Mouse (Mus musculus) embryonic facial prominence, embryonic 10.5 days (tissue): ENCODE results near the gene Enox1. TPM values are rescaled to one million over a fixed set of nuclear protein-coding genes. Genes with fewer than 3 reads are reported as not detected.
A peak's percentile ranks its signal among the peaks of the same experiment; 100 is the strongest.

ENCODE experiments used
- DNase-seq: peaks from one replicate; pipeline ENCODE4 v3.0.0-alpha.2; 2017; ENCODE audit warnings: low spot score
- H3K27ac ChIP-seq: fragments of 300-500 bp; sonication (generic); replicated peaks from 2 replicates; pipeline ENCODE4 v1.5.1; 2016; ENCODE audit warnings: mild to moderate bottlenecking
- H3K27me3 ChIP-seq: fragments of 300-500 bp; sonication (generic); replicated peaks from 2 replicates; pipeline ENCODE4 v1.6.1; 2016; ENCODE audit warnings: low read depth, mild to moderate bottlenecking; ENCODE audit not compliant: poor library complexity, severe bottlenecking
- H3K36me3 ChIP-seq: fragments of 300-500 bp; sonication (generic); replicated peaks from 2 replicates; pipeline ENCODE4 v1.6.1; 2016; ENCODE audit warnings: mild to moderate bottlenecking, moderate library complexity
- H3K4me1 ChIP-seq: fragments of 300-500 bp; sonication (generic); 2 replicates; pipeline ENCODE4 v1.6.1; 2016
- H3K4me3 ChIP-seq: fragments of 300-500 bp; sonication (generic); 2 replicates; pipeline ENCODE4 v1.5.1; 2016; ENCODE audit warnings: mild to moderate bottlenecking, moderate library complexity
- H3K9me3 ChIP-seq: fragments of 300-500 bp; sonication (generic); 2 replicates; pipeline ENCODE4 v1.6.1; 2016; ENCODE audit warnings: mild to moderate bottlenecking
- WGBS: fragments of 180-500 bp; shearing (Covaris S2); methylation state at CpG from one replicate; pipeline ENCODE4 v1.1.7; 2016; 5-methylcytosine and 5-hydroxymethylcytosine counted together
- polyA plus RNA-seq: library from polyadenylated mRNA; unstranded; fragments of >200 nt; fragmentation: Nextera tagmentation; extraction: Ambion mirVana; gene quantifications from 2 replicates; pipeline ENCODE4 v1.2.1, GENCODE M21; 2016

Gene Enox1
- polyA plus RNA-seq, 1 experiment from 2014 or later = 9.1 TPM

- Histone ChIP-seq H3K4me1 (no peaks in the 10 kb centered on the region), H3K4me3 (no peak overlapping the region), H3K36me3 (no peaks in the 10 kb centered on the region), H3K9me3 (no peaks in the 10 kb centered on the region), H3K27ac (no peak overlapping the region), H3K27me3 (no peaks in the 10 kb centered on the region)
- DNase-seq = no peak
- WGBS = 94% methylated on average over 5 of the region's 5 CpGs
Measured at GRCm38 (mm10) chr14:77548963-77549362, 392.4 kb downstream of the Enox1 start.

- WGBS = 88% methylated on average over 7 of the region's 7 CpGs
- H3K9me3 ChIP-seq = no peaks in the 10 kb centered on the region
- no peak overlapping the region for H3K27ac ChIP-seq
- H3K4me3 ChIP-seq = no peak overlapping the region
- H3K36me3 ChIP-seq = no peaks in the 10 kb centered on the region
- H3K4me1 ChIP-seq = peaks cover 3% of the 10 kb centered on the region; the same call in 1 of the 2 replicates
- DNase-seq = no peak
- H3K27me3 ChIP-seq = no peaks in the 10 kb centered on the region
Measured at GRCm38 (mm10) chr14:77557446-77558070, 401.0 kb downstream of the Enox1 start.

- no peaks in the 10 kb centered on the region for H3K36me3 ChIP-seq
- 96% methylated on average over 3 of the region's 3 CpGs for WGBS
- no peaks in the 10 kb centered on the region for H3K9me3 ChIP-seq
- no peak overlapping the region for H3K4me3 ChIP-seq
- no peaks in the 10 kb centered on the region for H3K27me3 ChIP-seq
- H3K4me1 ChIP-seq = peaks cover 3% of the 10 kb centered on the region; the same call in 1 of the 2 replicates
- DNase-seq = no peak
- H3K27ac ChIP-seq = no peak overlapping the region
Measured at GRCm38 (mm10) chr14:77558910-77559309, 402.3 kb downstream of the Enox1 start.

GRCm38 (mm10) chr14:77559792-77560191 is 403.2 kb downstream of the Enox1 start:
- peaks cover 3% of the 10 kb centered on the region; the same call in 1 of the 2 replicates for H3K4me1 ChIP-seq
- H3K4me3 ChIP-seq = no peak overlapping the region
- H3K36me3 ChIP-seq = no peaks in the 10 kb centered on the region
- WGBS = 80% methylated on average over 5 of the region's 5 CpGs
- no peaks in the 10 kb centered on the region for H3K9me3 ChIP-seq
- H3K27me3 ChIP-seq = no peaks in the 10 kb centered on the region
- no peak overlapping the region for H3K27ac ChIP-seq
- DNase-seq = no peak

GRCm38 (mm10) chr14:77561808-77562583 is 405.4 kb downstream of the Enox1 start:
- H3K4me1 ChIP-seq = peaks cover 3% of the 10 kb centered on the region; the same call in 1 of the 2 replicates
- no peaks in the 10 kb centered on the region for H3K9me3 ChIP-seq
- H3K27me3 ChIP-seq = no peaks in the 10 kb centered on the region
- H3K27ac ChIP-seq = no peak overlapping the region
- H3K4me3 ChIP-seq = no peak overlapping the region
- WGBS = 83% methylated on average over 6 of the region's 6 CpGs
- DNase-seq = no peak
- no peaks in the 10 kb centered on the region for H3K36me3 ChIP-seq

GRCm38 (mm10) chr14:77563922-77564321 is 407.4 kb downstream of the Enox1 start:
- DNase-seq = no peak
- Histone ChIP-seq H3K27ac (no peak overlapping the region), H3K36me3 (no peaks in the 10 kb centered on the region), H3K4me3 (no peak overlapping the region), H3K4me1 (peaks cover 3% of the 10 kb centered on the region; the same call in 1 of the 2 replicates), H3K27me3 (no peaks in the 10 kb centered on the region), H3K9me3 (no peaks in the 10 kb centered on the region)
- WGBS = 74% methylated on average over 5 of the region's 5 CpGs

- no peaks in the 10 kb centered on the region for H3K36me3 ChIP-seq
- no peak overlapping the region for H3K27ac ChIP-seq
- H3K4me1 ChIP-seq = peaks cover 1% of the 10 kb centered on the region; the same call in 1 of the 2 replicates
- H3K4me3 ChIP-seq = no peak overlapping the region
- WGBS = 81% methylated on average over 2 of the region's 2 CpGs
- no peaks in the 10 kb centered on the region for H3K9me3 ChIP-seq
- DNase-seq = no peak
- no peaks in the 10 kb centered on the region for H3K27me3 ChIP-seq
Measured at GRCm38 (mm10) chr14:77567120-77567519, 410.6 kb downstream of the Enox1 start.

GRCm38 (mm10) chr14:77574436-77574835 is 417.9 kb downstream of the Enox1 start:
- WGBS = 20% methylated on average over 3 of the region's 3 CpGs
- H3K27ac ChIP-seq = peak overlapping the region; percentile 59; the same call in 1 of the 2 replicates

GRCm38 (mm10) chr14:77576411-77576810 is 419.8 kb downstream of the Enox1 start:
- Histone ChIP-seq H3K27ac (no peak overlapping the region), H3K4me3 (no peak overlapping the region), H3K9me3 (no peaks in the 10 kb centered on the region), H3K27me3 (no peaks in the 10 kb centered on the region), H3K4me1 (peaks cover 49% of the 10 kb centered on the region), H3K36me3 (no peaks in the 10 kb centered on the region)
- WGBS = 86% methylated on average over 5 of the region's 5 CpGs
- DNase-seq = no peak

More at GRCm38 (mm10) chr14:77574436-77574835, 417.9 kb downstream of the Enox1 start:
- peak; percentile 50 for DNase-seq
- peaks cover 29% of the 10 kb centered on the region for H3K4me1 ChIP-seq
- no peaks in the 10 kb centered on the region for H3K27me3 ChIP-seq
- H3K9me3 ChIP-seq = no peaks in the 10 kb centered on the region
- no peaks in the 10 kb centered on the region for H3K36me3 ChIP-seq
- no peak overlapping the region for H3K4me3 ChIP-seq

- no peak for DNase-seq
- H3K27ac ChIP-seq = no peak overlapping the region
- 89% methylated on average over 18 of the region's 18 CpGs for WGBS
- H3K4me3 ChIP-seq = no peak overlapping the region
- H3K9me3 ChIP-seq = no peaks in the 10 kb centered on the region
- H3K27me3 ChIP-seq = no peaks in the 10 kb centered on the region
- peaks cover 58% of the 10 kb centered on the region for H3K4me1 ChIP-seq
- no peaks in the 10 kb centered on the region for H3K36me3 ChIP-seq
Measured at GRCm38 (mm10) chr14:77577481-77578251, 421.1 kb downstream of the Enox1 start.

- H3K4me1 ChIP-seq = peaks cover 59% of the 10 kb centered on the region
Measured at GRCm38 (mm10) chr14:77578355-77578754, 421.8 kb downstream of the Enox1 start.

GRCm38 (mm10) chr14:77580106-77580936 is 423.8 kb downstream of the Enox1 start:
- Histone ChIP-seq H3K9me3 (no peaks in the 10 kb centered on the region), H3K4me3 (no peak overlapping the region), H3K27me3 (no peaks in the 10 kb centered on the region), H3K36me3 (no peaks in the 10 kb centered on the region), H3K27ac (peak overlapping the region; percentile 75), H3K4me1 (peaks cover 50% of the 10 kb centered on the region)
- DNase-seq = peak; percentile 31
- WGBS = 69% methylated on average over 14 of the region's 14 CpGs

More at GRCm38 (mm10) chr14:77578355-77578754, 421.8 kb downstream of the Enox1 start:
- Histone ChIP-seq H3K4me3 (no peak overlapping the region), H3K27me3 (no peaks in the 10 kb centered on the region), H3K27ac (no peak overlapping the region), H3K9me3 (no peaks in the 10 kb centered on the region), H3K36me3 (no peaks in the 10 kb centered on the region)
- DNase-seq = no peak
- WGBS = 76% methylated on average over 7 of the region's 7 CpGs
